Mouse (Mus musculus) layer of hippocampus, postnatal 36 days (tissue): Measurements from ENCODE around the gene 1700037H04Rik. TPM values are rescaled to one million over a fixed set of nuclear protein-coding genes. Genes with fewer than 3 reads are reported as not detected.

ENCODE experiments used
- DNase-seq, 2 experiments: peaks; one replicate each; pipeline ENCODE4 v3.0.0; 2022
- total RNA-seq, 2 experiments: library from RNA; stranded (reverse); gene quantifications; 2 replicates each; pipeline ENCODE4 v1.2.3; 2021

Gene 1700037H04Rik
- total RNA-seq, 2 experiments from 2014 or later, result 51.3 to 51.8 TPM

DNA sequence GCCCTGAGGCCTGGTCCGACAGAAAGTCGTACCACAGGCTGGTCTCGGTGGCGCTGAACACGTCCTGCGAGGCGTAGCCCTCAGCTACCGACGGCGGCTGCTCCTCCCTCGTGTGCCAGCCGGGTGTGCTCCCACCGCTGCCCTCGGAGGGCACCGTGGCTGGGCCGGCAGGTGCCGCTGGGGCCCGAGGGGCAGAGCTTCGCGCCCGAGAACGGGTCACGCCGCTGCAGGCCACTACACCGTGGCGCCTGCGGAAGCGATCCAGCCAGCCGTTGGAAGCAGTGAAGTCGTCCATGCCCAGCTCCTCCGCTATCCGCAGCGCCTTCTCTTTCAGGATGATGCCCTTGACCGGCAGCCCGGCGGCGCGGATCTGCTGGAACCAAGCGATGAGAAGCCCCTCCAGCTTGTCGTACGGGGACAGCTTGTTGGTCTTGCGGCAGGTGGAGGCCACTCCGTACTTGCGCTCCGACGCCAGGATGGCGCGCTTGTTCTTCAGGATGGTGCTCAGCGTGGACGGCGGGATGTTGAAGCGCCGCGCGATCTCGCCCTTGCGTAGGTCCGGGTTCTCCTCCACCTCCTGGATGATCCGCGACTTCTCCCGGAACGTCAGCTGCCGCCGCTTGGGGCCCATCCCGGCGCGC, 19.5 kb upstream of the 1700037H04Rik start:
- peak; percentile 52 to 53 for DNase-seq

DNA sequence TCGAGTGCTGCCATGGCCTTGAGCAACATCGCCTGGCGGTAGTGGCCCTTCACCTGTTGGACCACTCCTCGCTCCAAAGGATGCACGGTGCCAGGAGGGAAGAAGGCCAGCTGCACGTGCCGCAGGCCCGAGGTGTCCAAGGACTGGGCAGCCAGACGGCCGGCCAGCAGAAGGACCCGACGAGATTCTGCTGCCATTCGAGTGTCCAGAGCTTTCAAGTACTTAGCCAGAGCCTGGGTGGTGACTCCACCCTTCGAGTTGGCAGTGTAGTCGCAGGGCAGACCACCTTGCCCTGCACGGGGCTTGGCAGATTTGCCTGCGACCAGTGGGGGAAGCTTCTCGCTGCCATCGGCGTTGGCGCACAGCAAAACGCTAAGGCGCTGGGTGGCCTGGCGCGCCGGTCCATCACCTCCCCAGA, 19.0 kb upstream of the 1700037H04Rik start:
- no peak for DNase-seq

DNA sequence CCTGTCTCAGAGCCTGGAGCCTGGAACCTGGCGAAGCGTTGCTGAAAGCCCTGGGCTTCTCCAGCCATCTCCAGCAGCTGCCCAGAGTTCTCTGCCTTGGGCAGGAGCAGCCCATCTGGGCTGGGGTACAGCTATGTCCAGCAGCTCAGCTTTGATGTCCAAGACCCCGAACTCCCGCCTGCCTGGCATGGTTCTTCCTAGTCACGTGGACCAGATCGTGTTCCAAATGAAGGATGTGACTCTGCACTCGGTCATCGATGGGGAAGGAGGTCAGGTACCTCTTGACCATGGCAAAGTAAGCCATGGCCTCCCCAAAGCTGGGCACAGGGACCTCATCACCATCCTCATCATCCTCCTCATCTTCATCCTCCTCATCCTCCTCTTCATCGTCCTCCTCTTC, 18.1 kb upstream of the 1700037H04Rik start:
- DNase-seq, result no peak

DNA sequence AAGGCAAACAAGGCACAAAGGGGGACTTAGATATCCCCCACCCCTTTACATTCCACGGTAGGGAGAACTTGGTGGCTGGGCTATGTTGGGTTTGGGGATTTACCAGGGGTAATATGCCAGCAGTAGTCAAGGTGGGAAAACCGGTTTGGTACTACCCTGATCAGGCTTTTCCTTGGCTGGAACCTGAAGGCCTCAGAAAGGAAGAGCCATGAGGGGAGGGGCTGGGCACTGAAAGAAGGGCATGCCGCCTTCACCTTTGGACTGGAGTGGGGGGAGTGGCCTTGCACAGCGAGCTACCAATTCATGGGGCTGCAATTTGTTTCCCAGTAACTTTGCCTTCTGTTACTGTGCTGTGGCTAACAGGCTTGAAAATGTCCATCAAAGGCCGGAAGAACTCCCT, 16.6 kb upstream of the 1700037H04Rik start:
- no peak for DNase-seq

DNA sequence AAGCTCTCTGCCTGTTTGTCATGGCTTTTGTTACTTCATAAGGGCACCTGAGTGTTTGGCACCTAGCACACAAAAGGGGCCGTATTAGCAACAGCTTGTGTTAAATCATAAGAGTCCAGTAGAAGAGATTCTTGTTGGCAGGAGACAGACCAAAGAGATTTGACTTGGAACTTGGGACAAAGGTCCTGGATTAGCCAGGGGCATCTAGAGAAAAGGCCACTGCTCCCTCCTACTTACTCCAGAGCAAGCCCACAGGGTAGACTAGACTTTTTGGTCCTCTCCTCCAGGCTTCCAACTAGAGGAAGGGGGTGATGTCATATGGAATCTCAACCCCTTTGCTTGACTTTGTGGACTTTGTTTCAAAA, 16.0 kb upstream of the 1700037H04Rik start:
- DNase-seq, result no peak

DNA sequence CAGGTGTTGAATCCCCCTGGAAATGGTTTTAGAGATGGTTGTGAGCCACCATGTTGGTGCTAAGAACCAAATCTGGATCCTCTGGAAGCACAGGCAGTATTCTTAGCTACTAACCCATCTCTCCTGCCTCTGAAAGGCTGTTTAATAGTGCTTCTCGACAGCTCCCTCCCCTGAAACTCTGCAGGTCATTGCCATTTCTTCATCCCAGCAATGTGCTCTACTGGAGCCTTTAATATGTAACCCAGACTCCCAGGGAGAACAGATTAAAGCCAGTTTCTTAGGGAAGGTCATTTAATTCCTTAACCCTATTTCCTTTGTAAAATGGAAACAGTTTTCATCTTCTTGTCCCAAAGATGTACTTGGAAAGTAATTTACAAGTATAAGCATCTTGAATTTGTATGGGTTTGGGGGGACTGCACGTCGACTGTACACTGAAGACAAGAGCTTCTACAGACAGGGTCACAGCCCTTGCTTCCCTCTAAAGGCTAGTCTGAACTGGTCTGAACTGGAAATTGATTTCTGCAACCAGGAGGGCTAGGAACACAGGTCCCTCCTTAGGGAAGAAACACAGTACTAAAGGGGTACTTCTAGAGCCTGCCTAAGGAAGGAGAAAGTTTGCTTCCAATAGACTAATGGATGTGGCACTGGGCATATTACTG, 15.5 kb upstream of the 1700037H04Rik start:
- DNase-seq, result no peak

DNA sequence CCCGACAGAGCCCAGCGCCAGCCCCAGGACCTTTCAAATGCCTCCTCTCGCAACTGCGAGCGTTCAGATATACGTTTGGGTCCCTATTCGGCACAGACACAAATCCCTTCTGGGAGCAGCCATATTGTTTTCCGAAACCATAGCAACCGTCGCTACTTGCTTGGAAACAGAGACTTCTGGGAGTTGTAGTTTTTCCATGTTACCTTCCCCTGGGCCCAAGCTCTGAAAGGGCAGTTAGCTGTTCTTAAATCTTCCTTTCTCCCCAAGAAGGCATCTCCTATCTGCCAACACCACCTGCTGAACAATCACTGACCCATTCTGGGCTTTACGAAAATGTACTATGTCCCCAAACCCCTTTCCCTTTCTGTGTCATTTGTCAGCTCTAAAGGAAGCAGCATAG, 14.8 kb upstream of the 1700037H04Rik start:
- DNase-seq, result peak; percentile 48 to 68

DNA sequence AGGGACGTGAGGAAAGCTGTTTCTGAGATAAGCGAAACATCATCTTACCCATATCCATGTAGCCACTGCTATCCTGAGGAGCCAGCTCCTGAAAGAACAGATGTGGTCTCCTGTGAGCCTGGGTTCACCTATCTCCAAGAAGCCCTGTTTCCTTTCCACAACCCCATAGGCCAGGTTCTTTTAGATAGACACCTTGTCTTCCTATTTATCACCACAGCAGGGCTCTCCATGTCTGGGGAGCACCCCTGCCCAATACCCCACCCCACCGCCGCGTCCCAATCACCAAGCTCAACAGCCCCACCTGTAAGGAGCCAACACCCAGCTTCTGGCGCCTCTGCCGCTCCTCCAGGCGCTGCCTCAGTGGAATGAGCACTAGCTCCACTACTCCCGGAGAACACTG, 12.4 kb upstream of the 1700037H04Rik start:
- no peak for DNase-seq

DNA sequence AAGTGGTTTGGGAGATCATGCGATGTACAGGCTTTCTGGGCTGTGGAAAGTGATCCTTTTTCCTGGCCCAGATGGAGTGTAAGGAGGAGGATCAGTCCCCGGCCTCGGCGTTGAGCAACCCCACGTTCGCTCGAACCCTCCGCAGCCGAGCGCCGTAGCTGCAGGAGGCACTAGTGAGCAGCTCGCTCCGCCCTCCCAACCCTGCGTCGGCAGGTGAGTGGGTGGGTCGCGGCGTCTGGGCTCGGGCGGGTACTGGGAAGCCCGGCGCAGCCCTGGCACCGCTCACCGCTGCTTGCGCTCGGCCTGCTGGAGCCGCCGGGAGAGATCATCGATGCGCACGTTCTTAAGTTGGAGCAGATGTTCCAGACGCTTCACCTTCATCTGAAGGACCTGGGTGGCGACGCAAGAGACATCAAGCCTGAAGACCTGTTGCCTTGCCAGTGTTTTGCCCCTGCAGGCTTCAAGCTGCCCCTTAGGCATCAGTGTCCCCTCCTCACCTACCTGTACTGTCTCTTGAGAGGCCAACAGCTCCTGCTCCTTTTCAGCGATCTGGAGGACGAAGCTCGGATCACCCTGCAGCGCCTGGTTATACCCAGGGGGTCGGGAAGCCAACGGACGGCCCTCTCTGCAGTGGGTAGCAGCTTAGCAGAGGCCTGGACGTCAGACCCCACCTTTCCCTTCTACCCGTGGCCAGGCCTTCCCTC, 11.7 kb upstream of the 1700037H04Rik start:
- DNase-seq, result peak; percentile 76 to 79

DNA sequence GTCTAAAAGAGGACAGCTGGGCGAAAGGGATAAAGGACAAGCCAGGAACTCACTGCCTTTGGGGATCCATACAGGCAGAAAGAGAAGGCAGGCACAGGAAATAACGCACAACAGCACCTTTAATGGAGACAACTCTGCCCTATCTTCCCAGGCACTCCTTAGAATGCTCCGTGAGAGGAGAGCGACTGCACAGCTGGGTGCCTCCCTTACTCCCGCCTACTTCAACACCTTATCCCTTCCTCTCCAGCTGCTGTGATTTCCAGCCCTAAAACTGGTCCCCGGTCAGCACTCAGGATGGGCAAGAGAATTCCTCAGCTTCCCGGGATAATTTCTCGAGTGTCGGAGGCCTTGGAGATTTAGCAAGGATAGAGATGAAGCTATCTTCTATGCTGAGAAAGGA, 11.1 kb upstream of the 1700037H04Rik start:
- no peak for DNase-seq

DNA sequence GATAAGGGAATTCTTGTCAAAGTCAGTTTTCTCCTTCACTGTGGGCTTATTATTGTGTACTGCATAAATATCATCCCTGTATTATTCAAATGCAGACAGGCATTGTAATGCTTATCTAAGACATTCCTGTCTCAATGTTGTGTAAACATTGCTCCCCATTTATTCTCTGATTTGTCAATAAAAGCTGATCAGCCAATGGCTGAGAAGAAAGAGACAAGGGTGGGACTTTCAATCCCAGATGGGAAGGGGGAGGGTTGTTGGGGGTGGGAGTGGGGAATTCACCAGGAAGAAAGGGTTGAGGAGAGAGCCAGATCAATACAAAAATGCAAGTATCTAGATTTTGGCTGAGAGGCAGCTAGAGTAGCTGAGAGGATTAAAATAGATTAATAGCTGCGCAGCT, 9.0 kb upstream of the 1700037H04Rik start:
- DNase-seq, result no peak

DNA sequence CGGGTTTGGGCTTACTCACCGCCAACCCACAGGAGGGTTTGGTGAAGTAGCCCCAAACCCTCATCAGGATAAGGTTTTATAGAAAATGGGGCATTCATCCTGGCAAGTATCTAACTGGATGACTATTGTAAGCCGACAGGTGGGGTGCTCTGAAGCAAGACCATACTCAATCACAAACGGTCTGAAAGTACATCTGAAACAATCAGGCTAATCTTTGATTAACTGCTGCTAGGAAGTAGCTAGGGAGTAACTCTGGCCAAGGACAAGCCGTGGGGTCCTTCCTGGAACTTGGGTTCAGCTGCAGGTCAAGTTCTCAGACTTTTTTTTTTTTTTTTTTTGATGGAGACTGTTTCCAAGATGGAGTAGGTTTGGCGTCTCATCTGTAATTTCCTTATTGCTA, 8.1 kb upstream of the 1700037H04Rik start:
- DNase-seq, result no peak

DNA sequence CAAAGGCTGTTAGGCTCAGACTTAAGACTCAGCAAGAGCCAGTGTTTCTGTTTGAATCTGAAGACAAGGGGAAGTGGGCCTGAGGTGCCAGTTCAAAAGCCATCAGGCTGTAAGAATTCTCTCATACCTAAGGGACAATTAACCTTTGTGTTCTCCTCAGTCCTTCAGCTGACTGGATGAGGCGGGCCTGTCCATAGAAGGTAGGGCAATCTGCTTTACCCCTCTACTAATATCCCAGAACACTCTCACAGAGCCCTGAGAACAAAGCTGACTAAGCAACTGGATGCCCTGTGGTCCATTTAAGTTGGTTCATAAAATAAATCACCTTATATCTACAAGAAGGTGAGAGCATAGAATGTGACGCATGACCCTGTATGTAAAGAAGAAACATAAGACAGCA, 6.3 kb upstream of the 1700037H04Rik start:
- no peak for DNase-seq

DNA sequence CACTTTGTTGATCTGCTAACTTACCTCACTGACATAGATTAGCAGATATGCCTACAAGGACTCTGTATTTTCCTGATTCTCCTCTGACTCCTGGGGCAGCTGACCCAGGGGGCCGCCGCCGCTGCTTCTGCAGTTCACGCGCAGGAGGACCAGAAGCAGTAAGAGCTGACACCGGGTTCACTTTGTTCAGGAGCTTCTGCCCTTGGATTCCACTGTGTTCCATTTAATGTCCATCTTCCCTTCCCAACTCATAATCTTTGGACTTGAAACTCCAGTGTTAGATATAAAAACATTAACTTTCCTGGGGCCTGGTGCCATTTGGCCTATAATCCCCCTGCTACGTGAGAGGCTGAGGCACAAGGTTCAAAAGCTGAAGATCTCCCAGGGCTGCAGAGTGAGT, 4.0 kb upstream of the 1700037H04Rik start:
- DNase-seq, result no peak

DNA sequence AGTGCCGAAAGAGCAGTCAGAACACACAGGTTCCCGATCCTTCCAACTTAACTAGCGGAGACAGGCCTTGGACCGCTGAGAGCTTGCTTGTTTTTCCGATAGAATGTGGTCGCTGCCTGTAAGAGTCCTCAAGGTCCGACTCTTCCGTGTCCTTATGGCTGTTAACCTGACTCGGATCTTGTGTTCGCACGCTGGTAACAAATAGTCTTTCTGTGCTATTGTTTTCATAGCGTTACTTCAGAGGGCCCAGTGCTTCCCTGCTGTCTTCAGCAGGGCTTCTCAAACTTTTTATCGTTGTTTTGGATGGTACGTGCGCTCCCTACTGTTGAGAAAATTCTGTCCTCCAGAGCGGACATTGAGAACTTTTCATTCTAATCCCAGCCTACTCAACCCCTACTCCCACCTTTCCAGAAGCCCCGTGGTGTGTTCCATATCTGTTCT, 810 bp upstream of the 1700037H04Rik start:
- DNase-seq, result no peak

DNA sequence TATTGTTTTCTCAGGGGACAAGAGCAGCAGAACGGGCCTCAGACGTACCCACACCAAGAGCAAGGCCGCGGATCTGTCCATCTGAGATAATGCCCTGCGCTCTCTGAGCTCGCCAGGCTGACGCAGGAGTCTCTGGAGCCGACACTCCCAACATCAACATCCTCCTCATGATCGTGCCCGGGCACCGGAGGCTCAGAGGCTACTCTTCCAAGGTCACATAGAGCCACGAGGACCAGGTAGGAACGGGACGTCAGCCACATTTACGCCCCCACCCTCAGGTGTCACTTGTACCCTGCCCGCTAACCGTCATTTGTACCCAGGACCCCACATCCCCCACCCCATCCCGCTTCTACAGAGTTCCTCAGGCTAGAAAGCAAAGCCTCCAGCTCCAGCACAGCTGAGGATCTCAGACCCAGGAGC, 380 bp downstream of the 1700037H04Rik start:
- peak in 1 of 2 experiments; percentile 9 for DNase-seq

DNA sequence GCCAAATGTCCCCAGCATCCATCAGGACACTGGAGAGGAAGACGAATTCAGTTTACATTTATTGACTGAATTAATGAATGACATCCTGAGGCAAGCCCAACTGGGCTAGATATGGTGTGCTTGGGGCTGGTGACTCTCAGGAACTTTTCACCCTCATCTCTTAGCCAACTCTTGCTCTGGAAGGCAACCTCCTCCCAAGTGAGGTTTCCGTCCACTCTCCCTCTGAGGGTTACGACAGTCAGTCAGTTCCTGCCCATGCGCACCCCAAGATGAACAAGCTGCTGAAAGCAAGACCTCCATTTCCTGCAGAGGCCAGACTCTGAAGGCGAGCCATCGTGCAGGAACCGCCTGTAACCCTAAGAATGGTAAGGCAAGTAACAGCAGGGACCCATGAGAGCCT, 2.9 kb downstream of the 1700037H04Rik start:
- no peak for DNase-seq

DNA sequence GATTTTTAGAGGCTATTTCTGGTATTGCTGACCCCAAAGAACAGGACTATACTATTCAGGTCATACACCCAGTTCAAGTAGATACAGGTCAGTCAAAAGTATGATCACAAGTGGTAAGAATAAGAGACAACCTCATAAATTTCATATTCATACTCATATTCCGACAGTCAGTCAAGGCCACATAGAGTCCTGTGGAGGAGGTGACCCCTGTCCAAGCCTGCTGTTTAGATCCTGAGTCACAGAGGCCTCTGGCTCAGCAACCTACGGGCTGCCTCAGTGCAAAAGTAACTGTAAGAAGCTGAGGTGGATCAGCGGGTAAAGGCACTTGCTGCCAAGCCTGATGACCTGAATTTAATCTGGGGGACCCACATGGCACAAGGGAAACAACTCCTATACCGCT, 5.8 kb downstream of the 1700037H04Rik start:
- DNase-seq, result no peak

DNA sequence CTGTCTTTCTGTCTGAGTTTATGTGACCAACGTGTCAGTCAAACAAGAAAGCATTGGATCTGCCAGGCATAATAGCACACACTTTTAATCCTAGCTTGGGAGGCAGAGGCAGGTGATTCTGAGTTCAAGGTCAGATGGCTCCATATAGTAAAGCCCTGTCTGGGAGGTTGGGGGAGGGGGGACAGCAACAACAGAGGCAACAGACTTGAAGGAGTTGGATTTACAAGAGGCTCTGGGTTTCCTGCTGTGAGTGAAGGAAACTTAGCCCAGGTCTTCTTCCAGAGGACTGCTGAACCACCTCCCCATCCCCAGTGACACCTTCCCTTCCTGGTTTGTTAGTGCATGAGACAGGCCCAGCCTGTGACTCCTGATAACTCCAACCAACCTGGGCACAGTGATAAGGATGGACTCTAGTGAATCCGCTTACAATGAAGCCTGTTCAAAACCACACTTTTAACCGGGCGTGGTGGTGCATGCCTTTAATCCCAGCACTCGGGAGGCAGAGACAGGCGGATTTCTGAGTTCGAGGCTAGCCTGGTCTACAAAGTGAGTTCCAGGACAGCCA, 7.6 kb downstream of the 1700037H04Rik start:
- DNase-seq, result no peak

DNA sequence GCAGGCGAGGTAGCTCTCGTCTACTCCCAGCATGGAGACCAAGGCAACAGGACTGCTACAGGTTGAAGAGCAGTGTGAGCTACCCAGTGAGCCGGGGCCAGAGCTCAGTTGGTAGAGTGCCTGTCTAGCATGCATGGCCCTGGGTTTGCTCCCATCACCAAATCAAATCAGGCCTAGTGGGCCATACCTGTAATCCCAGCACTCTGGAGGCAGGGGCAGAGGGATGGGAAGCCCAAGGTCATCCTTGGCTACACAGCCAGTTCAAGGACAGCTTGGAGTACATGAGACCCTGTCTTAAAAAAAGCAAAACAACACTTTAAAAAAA, 10.7 kb downstream of the 1700037H04Rik start:
- DNase-seq, result no peak

DNA sequence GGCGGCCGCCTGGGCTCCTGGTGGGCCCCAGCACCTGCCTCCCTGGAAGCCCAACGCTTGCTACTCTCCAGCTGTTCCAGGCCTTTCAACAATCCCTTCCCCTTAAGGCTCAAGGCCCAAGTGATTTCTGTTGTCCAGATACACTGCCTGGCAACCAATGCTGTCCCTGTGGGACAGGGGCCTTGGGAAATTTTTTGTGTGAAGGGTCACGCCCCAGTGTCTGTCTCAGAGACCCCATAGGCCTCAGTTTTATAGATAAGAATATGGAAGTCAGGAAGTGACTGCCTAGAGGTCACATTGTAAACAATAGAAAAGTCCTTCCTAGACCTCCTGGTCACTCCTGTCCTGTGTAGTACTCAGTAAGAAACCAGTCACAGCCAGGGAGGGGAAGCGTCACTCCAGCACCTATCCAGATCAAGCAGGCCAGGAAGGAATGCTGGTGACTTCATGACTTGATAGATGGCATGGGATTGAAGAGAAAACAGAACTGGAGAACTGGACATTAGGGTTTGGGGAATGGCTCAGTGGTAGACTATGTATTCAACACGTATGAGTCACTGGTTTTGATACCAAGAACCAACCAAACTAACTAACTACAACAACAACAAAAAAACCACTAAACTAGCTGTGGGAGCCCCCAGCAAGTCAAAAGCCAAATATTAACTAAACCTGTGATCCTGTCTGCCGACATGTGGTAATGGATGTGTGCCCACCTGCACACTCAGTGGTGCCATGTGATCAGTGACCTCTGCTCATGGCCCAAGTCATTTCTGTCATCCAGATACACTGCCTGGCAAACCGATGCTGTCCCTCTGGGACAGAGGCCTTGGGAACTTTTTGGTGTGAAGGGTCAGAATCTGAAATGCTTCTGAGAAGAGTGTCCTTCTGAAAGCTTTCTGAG, 11.3 kb downstream of the 1700037H04Rik start:
- no peak for DNase-seq

DNA sequence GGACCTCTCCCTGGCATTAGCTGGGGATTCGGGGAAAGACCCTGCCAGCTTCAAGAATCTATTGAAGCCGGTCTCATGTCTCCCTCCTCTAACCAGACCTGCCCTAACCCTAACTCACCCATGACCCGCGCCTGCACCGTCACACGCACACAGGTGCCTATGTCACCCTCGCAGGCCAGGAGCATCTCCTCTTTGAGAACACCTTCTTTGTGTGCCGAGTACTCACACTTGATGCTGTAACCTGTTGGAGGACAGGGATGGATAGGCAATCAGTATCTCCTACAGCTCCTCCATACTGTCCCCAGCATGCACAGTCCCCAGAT, 12.9 kb downstream of the 1700037H04Rik start:
- no peak for DNase-seq
